Mouse (Mus musculus): Measurements from ENCODE around the gene Comtd1. TPM values are rescaled to one million over a fixed set of nuclear protein-coding genes. Genes with fewer than 3 reads are reported as not detected.

The Comtd1 gene
- polyA plus RNA-seq, 1 experiment from 2014 or later, result 7.5 TPM

DNA sequence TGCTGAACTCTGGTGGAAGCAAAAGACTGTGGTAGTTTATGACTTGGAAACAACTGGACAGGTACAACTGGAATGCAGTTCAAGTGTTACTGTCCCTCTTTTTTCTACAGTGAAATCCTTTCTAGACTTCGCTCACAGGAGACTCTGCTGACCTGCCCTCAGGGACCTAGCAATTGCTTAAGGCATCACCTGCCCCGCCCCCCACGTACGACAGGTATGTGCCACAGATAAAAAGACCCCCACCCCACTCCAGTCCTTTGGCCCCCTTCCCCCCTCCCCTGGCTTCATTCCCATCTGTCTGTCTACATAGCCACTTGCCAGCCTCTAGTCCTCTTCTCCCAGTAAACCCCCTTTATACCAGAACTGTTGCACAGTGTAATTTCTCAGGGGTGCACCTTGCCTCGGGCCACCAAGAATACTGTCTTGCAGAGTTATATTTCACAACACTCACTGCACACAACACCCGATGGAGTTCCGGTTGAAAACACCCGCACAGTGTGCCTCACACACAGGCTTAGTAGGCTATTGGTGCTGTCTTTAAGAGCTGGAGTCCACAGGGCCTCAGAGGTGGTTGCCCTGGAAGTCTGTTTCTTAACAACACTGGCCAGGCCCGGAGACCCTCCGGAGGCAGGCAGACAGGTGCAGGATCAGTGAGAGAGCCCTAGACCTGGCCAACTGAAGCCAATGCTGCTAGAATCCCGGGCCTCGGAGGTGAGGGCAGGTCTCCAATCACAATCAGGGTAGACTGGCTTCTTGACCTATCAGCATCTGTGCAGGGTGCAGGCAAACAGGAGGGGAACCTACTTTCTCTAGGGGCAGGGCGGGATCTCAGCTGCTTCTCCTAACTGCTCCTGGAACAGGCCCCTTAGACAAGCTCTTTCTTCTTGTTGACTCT is 994 bp upstream of the Comtd1 start:
- Histone ChIP-seq H3K4me3 (ENCODE audit: inconsistent target) (no peak overlapping the region), H3K36me3 (ENCODE audit: inconsistent target) (peaks cover 16% of the 10 kb centered on the region), H3K79me2 (ENCODE audit: inconsistent target) (peaks cover 12% of the 10 kb centered on the region; the same call in 1 of the 2 replicates), H3K27ac (no peak overlapping the region)
- WGBS (ENCODE audit: missing documents), result 84% methylated on average over 10 of the region's 13 CpGs

GRCm38 (mm10) chr14:21847381-21848165 is 1.2 kb downstream of the Comtd1 start:
- Histone ChIP-seq H3K4me3 (ENCODE audit: inconsistent target) (peak overlapping the region; percentile 61), H3K27ac (peak overlapping the region; percentile 69), H3K36me3 (ENCODE audit: inconsistent target) (peaks cover 30% of the 10 kb centered on the region), H3K79me2 (ENCODE audit: inconsistent target) (peaks cover 32% of the 10 kb centered on the region; the same call in 1 of the 2 replicates)
- 2% methylated on average over 50 of the region's 50 CpGs for WGBS (ENCODE audit: missing documents)

- H3K36me3 ChIP-seq (ENCODE audit: inconsistent target), result peaks cover 37% of the 10 kb centered on the region
These were observed 1.9 kb downstream of the Comtd1 start for GRCm38 (mm10) chr14:21846827-21847380.

GRCm38 (mm10) chr14:21843263-21843662 is 5.5 kb downstream of the Comtd1 start:
- WGBS (ENCODE audit: missing documents), result 60% methylated on average over 6 of the region's 6 CpGs
- Histone ChIP-seq H3K27ac (no peak overlapping the region), H3K79me2 (ENCODE audit: inconsistent target) (peaks cover 75% of the 10 kb centered on the region), H3K36me3 (ENCODE audit: inconsistent target) (peaks cover 69% of the 10 kb centered on the region), H3K4me3 (ENCODE audit: inconsistent target) (no peak overlapping the region)

More at GRCm38 (mm10) chr14:21846827-21847380, 1.9 kb downstream of the Comtd1 start:
- 46% methylated on average over 10 of the region's 10 CpGs for WGBS (ENCODE audit: missing documents)
- Histone ChIP-seq H3K4me3 (ENCODE audit: inconsistent target) (no peak overlapping the region), H3K79me2 (ENCODE audit: inconsistent target) (peaks cover 39% of the 10 kb centered on the region), H3K27ac (no peak overlapping the region)

DNA sequence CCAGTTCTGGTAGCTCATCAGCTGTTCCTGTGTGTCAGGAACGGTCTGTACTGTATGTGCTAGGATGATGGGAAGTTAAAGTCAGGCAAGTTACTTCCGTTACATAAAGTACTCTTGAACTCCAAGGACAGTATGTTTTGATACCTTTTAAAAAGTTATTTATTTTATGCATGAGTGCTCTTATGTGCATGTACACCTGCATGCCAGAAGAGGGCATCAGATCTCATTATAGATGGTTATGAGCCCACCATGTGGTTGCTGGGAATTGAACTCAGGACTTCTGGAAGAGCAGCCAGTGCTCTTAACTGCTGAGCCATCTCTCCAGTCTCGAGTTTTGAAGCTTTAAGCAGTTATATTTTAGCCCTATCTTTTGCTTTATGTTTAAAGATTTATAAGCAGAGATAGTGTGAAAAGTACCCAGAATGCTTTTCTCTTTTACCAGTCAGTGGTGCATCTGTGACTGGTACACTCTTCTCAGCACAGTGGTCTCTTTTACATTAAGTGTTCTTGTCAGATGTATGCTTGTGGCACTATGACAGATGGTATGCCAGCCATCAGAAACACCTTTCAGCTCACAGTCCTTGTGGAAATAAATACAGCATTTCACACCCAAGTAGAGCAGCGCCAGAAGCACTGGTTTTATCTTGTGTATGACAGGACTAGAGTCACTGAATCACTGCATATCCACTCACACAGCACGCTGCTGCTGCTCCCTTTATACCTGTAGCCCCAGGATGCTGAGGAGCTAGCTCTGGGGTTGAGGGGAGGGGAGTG is 6.8 kb downstream of the Comtd1 start:
- Histone ChIP-seq H3K79me2 (ENCODE audit: inconsistent target) (peaks cover 84% of the 10 kb centered on the region), H3K36me3 (ENCODE audit: inconsistent target) (peaks cover 82% of the 10 kb centered on the region), H3K4me3 (ENCODE audit: inconsistent target) (no peak overlapping the region), H3K27ac (no peak overlapping the region)
- WGBS (ENCODE audit: missing documents), result 95% methylated on average over 5 of the region's 5 CpGs

- Histone ChIP-seq H3K27ac (no peak overlapping the region), H3K79me2 (ENCODE audit: inconsistent target) (peaks cover 98% of the 10 kb centered on the region), H3K36me3 (ENCODE audit: inconsistent target) (peaks cover 83% of the 10 kb centered on the region), H3K4me3 (ENCODE audit: inconsistent target) (no peak overlapping the region)
- WGBS (ENCODE audit: missing documents), result 92% methylated on average over 8 of the region's 8 CpGs
These were observed 10.3 kb downstream of the Comtd1 start for GRCm38 (mm10) chr14:21838336-21839017.

GRCm38 (mm10) chr14:21831830-21832403 is 16.9 kb downstream of the Comtd1 start:
- Histone ChIP-seq H3K27ac (peak overlapping the region; percentile 93), H3K4me3 (ENCODE audit: inconsistent target) (peak overlapping the region; percentile 100), H3K79me2 (ENCODE audit: inconsistent target) (peaks cover 55% of the 10 kb centered on the region), H3K36me3 (ENCODE audit: inconsistent target) (peaks cover 34% of the 10 kb centered on the region)
- WGBS (ENCODE audit: missing documents), result under 1% methylated on average over 28 of the region's 28 CpGs

DNA sequence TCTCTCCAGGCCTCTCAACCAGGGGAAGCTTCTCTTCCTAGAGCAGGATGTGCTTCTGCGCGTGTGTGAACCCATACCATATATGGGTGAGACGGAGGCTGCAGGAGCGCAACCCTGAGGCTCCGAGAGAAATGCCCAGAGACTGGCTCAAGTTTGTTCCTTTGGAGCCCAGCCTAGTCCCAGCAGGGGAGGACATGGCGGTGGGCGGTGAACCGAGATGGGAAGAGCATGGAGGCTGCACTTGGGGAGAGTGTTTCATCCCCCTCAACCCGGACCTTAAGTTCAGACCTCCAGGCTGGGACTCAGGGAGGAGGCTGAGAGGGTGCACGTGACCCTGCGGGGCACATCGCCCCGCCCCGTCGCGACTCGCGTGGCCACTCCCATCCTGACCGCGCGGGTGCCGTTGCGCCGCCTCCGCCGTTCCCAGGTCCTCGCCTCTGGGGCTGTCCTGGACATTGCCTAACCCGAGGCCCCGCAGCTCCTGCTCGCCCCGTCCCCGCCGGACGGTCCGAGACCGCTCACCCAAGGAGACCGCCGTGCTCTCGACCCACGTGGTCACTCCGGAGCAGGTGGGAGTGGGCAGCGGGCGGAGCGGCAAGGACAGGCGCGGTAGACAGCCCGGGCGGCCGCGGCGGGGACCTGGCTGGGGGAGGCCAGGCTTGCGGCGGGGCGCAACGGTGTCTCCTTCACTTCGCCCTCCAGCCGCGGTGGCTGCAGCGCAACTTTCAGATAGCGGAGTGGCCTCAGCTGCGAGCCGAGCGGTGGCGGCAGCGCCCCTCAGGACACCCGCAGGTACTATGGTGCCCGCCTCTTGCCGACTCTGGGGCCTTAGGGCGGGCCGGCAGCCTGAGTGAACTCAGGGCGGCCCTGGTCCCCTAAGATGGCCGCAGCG is 17.7 kb downstream of the Comtd1 start:
- Histone ChIP-seq H3K36me3 (ENCODE audit: inconsistent target) (peaks cover 28% of the 10 kb centered on the region), H3K4me3 (ENCODE audit: inconsistent target) (peak overlapping the region; percentile 100), H3K27ac (peak overlapping the region; percentile 93), H3K79me2 (ENCODE audit: inconsistent target) (peaks cover 47% of the 10 kb centered on the region)
- WGBS (ENCODE audit: missing documents), result under 1% methylated on average over 71 of the region's 73 CpGs

GRCm38 (mm10) chr14:21825786-21826491 is 22.8 kb downstream of the Comtd1 start:
- WGBS (ENCODE audit: missing documents), result 95% methylated on average over 8 of the region's 9 CpGs
- Histone ChIP-seq H3K36me3 (ENCODE audit: inconsistent target) (no peaks in the 10 kb centered on the region), H3K27ac (no peak overlapping the region), H3K4me3 (ENCODE audit: inconsistent target) (no peak overlapping the region), H3K79me2 (ENCODE audit: inconsistent target) (no peaks in the 10 kb centered on the region)

DNA sequence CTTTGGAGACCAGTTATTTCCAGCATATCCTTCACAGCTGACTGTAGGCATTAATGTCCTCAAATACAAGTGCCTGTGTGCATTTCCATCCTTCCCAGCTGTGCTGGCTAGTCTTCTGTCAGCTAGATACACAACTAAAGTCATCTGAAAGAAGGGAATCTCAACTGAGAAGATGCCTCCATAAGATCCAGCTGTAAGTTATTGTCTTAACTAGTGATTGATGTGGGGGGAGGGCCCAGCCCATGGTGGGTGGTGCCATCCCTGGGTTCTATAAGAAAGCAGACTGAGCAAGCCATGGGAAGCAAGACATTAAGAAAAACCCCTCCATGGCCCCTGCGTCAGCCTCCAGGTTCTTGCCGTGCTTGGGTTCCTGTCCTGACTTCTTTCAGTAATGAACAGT is 23.8 kb downstream of the Comtd1 start, which contains the start of gene Vdac2:
Gene Vdac2 (plus strand): TSS at position 301 of the 400 bp plus-strand sequence.
- Histone ChIP-seq H3K27ac (peak within 1 kb of the TSS; percentile 99), H3K79me2 (ENCODE audit: inconsistent target) (no peaks in the 10 kb centered on the region), H3K4me3 (ENCODE audit: inconsistent target) (no peak within 1 kb of the TSS), H3K36me3 (ENCODE audit: inconsistent target) (no peaks in the 10 kb centered on the region)
- 100% methylated on average over 2 of the region's 2 CpGs for WGBS (ENCODE audit: missing documents)

DNA sequence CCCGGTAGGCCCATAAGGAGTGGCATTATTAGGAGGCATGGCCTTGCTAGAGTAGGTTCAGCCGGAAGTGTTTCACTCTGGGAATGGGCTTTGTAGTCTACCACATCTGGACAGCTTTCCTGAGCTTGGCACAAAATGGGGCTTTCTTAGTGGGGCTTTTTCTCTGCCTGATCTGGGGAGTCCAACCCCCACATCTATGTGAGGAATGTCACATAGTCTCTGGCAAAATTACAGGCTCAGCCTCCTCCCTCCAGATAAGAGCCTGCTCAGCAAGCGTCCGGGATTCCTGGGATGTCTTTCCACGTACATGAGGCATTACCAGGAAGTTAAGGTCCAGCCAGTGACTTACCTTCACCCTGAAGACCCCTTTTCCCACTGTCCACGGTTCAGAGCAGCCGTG is 24.9 kb downstream of the Comtd1 start:
- WGBS (ENCODE audit: missing documents), result 93% methylated on average over 7 of the region's 7 CpGs
- Histone ChIP-seq H3K36me3 (ENCODE audit: inconsistent target) (no peaks in the 10 kb centered on the region), H3K4me3 (ENCODE audit: inconsistent target) (no peak overlapping the region), H3K27ac (peak overlapping the region; percentile 99), H3K79me2 (ENCODE audit: inconsistent target) (no peaks in the 10 kb centered on the region)

GRCm38 (mm10) chr14:21822795-21823374 is 25.9 kb downstream of the Comtd1 start:
- Histone ChIP-seq H3K27ac (peak overlapping the region; percentile 99), H3K4me3 (ENCODE audit: inconsistent target) (peak overlapping the region; percentile 4; the same call in 1 of the 2 replicates), H3K36me3 (ENCODE audit: inconsistent target) (no peaks in the 10 kb centered on the region), H3K79me2 (ENCODE audit: inconsistent target) (no peaks in the 10 kb centered on the region)
- whole genome bisulfite sequencing (ENCODE audit: missing documents), result 3% methylated on average over 7 of the region's 7 CpGs
